17 mouse cellular contexts compared by ENCODE assay signal in genomic region chr9:29754374-29754773, GRCm38 (mm10).
"Had no signal": no experiment of that assay in that cellular context is flagged by ENCODE, and none has a peak within 500 bp of the region (broad histone marks: within the 10 kb centered on the region; RNA-seq: fewer than 3 reads in every experiment).

No protein-coding gene starts in this region.

- DNase-seq: left cerebral cortex, postnatal 4 days; liver; liver, embryonic 13.5 days; liver, postnatal 0 days; lung, adult 18-20 months; lung, adult 2 months; lung, embryonic 14.5 days; lung, postnatal 10 days; lung, postnatal 14 days; lung, postnatal 36 days; lung, postnatal 4 days; midbrain, embryonic 14.5 days had no signal

- ATAC-seq: liver, embryonic 12.5 days; liver, postnatal 0 days; lung, postnatal 0 days; midbrain, embryonic 13.5 days; midbrain, embryonic 15.5 days; midbrain, embryonic 16.5 days had no signal
